Mouse (Mus musculus): Measurements from ENCODE around the gene Mef2a. TPM values are rescaled to one million over a fixed set of nuclear protein-coding genes. Genes with fewer than 3 reads are reported as not detected.
"Not testable (repeated sequence)": the region's sequence is repeated elsewhere in the genome, so short reads cannot be mapped to it uniquely, and the experiment has no call there.

The Mef2a gene
- polyA plus RNA-seq, 1 experiment from 2014 or later, result 31.7 TPM

GRCm38 (mm10) chr7:67296419-67296818 lies 76.2 kb downstream of the Mef2a start:
- H3K27me3 ChIP-seq (replicated peaks), result no peaks in the 10 kb centered on the region
- no peak for ATAC-seq (ENCODE audit: low FRiP score, low read depth)
- no peak overlapping the region for H3K9ac ChIP-seq
- no peak overlapping the region for H3K27ac ChIP-seq
- H3K4me2 ChIP-seq (replicated peaks), result no peak overlapping the region
- H3K4me1 ChIP-seq, result no peaks in the 10 kb centered on the region
- H3K36me3 ChIP-seq, result no peaks in the 10 kb centered on the region
- 89% methylated on average over 1 of the region's 1 CpGs for WGBS
- no peaks in the 10 kb centered on the region for H3K9me3 ChIP-seq
- no peak overlapping the region for H3K4me3 ChIP-seq

GRCm38 (mm10) chr7:67291356-67291755 lies 81.3 kb downstream of the Mef2a start:
- Histone ChIP-seq H3K4me2 (replicated peaks) (no peak overlapping the region), H3K4me3 (no peak overlapping the region), H3K27ac (no peak overlapping the region), H3K4me1 (no peaks in the 10 kb centered on the region), H3K27me3 (replicated peaks) (no peaks in the 10 kb centered on the region), H3K9ac (no peak overlapping the region), H3K36me3 (no peaks in the 10 kb centered on the region), H3K9me3 (no peaks in the 10 kb centered on the region)
- WGBS, result 96% methylated on average over 1 of the region's 1 CpGs
- no peak for ATAC-seq (ENCODE audit: low FRiP score, low read depth)

DNA sequence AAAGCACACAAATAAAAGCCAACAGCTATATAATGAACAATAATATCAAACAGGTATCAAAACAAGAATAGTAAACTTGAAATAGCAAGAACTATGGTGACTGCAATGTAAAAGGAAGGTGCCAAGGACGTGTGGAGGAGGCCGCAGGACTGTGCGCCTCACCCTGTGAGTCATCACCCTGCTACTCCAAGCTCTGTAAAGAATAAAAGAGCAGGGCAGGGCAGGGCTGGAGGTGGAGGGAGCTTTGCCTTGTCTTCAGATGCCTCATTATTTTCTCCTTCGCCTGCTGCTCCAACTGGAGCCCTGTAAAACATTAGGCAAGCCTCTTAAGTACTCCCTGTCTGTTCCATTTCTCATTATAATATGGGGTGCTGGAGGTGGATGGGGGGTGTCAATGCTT lies 85.2 kb downstream of the Mef2a start:
- Histone ChIP-seq H3K36me3 (no peaks in the 10 kb centered on the region), H3K27me3 (replicated peaks) (no peaks in the 10 kb centered on the region), H3K27ac (no peak overlapping the region), H3K4me2 (replicated peaks) (no peak overlapping the region), H3K4me1 (no peaks in the 10 kb centered on the region), H3K9me3 (no peaks in the 10 kb centered on the region), H3K9ac (no peak overlapping the region), H3K4me3 (no peak overlapping the region)
- WGBS, result 89% methylated on average over 4 of the region's 4 CpGs
- no peak for ATAC-seq (ENCODE audit: low FRiP score, low read depth)

DNA sequence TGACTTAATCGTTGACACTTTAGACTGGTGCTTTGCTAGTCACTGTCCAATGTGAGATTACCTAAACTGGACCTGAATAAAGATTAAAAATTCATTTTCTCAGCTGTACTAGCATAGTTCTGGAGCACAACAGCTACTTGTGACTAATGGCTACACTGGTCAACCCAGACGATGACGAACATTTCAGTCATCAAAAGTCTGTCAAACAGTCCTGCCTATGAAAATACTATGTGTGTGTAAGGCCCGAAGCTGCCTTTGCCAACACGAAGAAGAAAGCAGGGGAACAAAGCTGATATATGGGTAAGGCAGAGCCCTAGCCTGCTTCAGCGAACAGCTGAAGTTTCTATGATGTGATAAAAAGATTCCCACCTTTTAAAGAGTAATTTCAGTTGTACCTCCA lies 89.1 kb downstream of the Mef2a start:
- Histone ChIP-seq H3K9me3 (no peaks in the 10 kb centered on the region), H3K4me2 (replicated peaks) (no peak overlapping the region), H3K4me3 (no peak overlapping the region), H3K27ac (no peak overlapping the region), H3K27me3 (replicated peaks) (no peaks in the 10 kb centered on the region), H3K36me3 (no peaks in the 10 kb centered on the region), H3K4me1 (no peaks in the 10 kb centered on the region), H3K9ac (no peak overlapping the region)
- ATAC-seq (ENCODE audit: low FRiP score, low read depth), result no peak
- 93% methylated on average over 6 of the region's 6 CpGs for WGBS

DNA sequence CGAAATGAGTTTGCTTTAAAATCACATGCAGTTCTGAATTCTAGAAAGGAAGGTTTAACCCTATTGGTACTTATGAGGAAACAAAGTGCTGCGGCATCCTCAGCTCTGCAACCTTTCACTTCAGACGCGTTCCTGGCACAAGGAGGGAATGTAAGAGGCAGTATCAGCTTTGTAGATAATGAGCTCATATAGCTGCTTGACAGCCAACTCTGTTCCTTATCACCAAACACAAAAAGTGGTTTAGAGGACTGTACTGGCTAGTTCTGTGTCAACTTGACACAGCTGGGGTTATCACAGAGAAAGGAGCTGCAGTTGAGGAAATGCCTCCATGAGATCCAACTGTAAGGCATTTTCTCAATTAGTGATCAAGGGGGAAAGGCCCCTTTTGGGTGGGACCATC lies 102.2 kb downstream of the Mef2a start:
- H3K27ac ChIP-seq; H3K9me3 ChIP-seq; H3K4me1 ChIP-seq; H3K4me3 ChIP-seq; H3K27me3 ChIP-seq (replicated peaks); ATAC-seq (ENCODE audit: low FRiP score, low read depth); H3K4me2 ChIP-seq (replicated peaks); H3K9ac ChIP-seq; H3K36me3 ChIP-seq: not testable (repeated sequence)
- 90% methylated on average over 4 of the region's 4 CpGs for WGBS

- Histone ChIP-seq H3K9me3 (no peaks in the 10 kb centered on the region), H3K27me3 (replicated peaks) (no peaks in the 10 kb centered on the region), H3K4me1 (no peaks in the 10 kb centered on the region), H3K36me3 (peaks cover 21% of the 10 kb centered on the region), H3K4me3 (no peak overlapping the region), H3K9ac (no peak overlapping the region), H3K27ac (no peak overlapping the region), H3K4me2 (replicated peaks) (no peak overlapping the region)
- ATAC-seq (ENCODE audit: low FRiP score, low read depth), result no peak
- WGBS, result 81% methylated on average over 4 of the region's 4 CpGs
Observed at GRCm38 (mm10) chr7:67259828-67260563, 112.7 kb downstream of the Mef2a start.

DNA sequence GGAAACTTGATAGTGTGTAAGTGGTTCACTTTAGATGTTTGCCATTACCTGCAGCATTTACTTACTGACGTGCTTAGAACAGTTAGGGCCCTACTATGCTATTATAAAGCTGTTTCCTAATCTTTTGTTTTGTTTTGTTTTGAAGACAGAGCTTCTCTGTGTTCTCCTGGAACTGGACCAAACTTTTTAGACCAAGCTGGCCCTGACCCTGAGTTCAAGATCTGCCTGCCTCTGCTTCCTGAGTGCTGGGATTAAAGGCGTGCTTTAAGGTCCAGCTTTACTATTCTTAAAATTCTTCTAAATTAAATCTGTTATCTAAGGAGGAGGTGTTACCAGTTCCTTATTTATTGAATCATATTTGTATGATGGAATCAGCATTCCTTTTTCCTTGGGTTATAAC lies 126.6 kb downstream of the Mef2a start:
- no peak overlapping the region for H3K9ac ChIP-seq
- H3K4me2 ChIP-seq (replicated peaks), result no peak overlapping the region
- no peaks in the 10 kb centered on the region for H3K9me3 ChIP-seq
- H3K36me3 ChIP-seq, result peaks cover 7% of the 10 kb centered on the region; the same call in 1 of the 2 replicates
- 82% methylated on average over 2 of the region's 2 CpGs for WGBS
- no peak overlapping the region for H3K27ac ChIP-seq
- H3K4me3 ChIP-seq, result no peak overlapping the region
- no peak for ATAC-seq (ENCODE audit: low FRiP score, low read depth)
- H3K4me1 ChIP-seq, result no peaks in the 10 kb centered on the region
- H3K27me3 ChIP-seq (replicated peaks), result no peaks in the 10 kb centered on the region

GRCm38 (mm10) chr7:67245255-67245654 lies 127.4 kb downstream of the Mef2a start:
- Histone ChIP-seq H3K4me1 (no peaks in the 10 kb centered on the region), H3K4me2 (replicated peaks) (no peak overlapping the region), H3K36me3 (peaks cover 7% of the 10 kb centered on the region; the same call in 1 of the 2 replicates), H3K27ac (no peak overlapping the region), H3K9ac (no peak overlapping the region), H3K4me3 (no peak overlapping the region), H3K27me3 (replicated peaks) (no peaks in the 10 kb centered on the region), H3K9me3 (no peaks in the 10 kb centered on the region)
- no peak for ATAC-seq (ENCODE audit: low FRiP score, low read depth)
- WGBS, result 90% methylated on average over 1 of the region's 1 CpGs

- H3K9me3 ChIP-seq, result no peaks in the 10 kb centered on the region
- no peaks in the 10 kb centered on the region for H3K27me3 ChIP-seq (replicated peaks)
- no peaks in the 10 kb centered on the region for H3K4me1 ChIP-seq
- H3K27ac ChIP-seq, result no peak overlapping the region
- H3K4me3 ChIP-seq, result no peak overlapping the region
- H3K36me3 ChIP-seq, result peaks cover 13% of the 10 kb centered on the region
- H3K9ac ChIP-seq, result no peak overlapping the region
- WGBS, result 83% methylated on average over 4 of the region's 4 CpGs
- ATAC-seq (ENCODE audit: low FRiP score, low read depth), result no peak
- H3K4me2 ChIP-seq (replicated peaks), result no peak overlapping the region
Observed at GRCm38 (mm10) chr7:67243894-67244282, 128.8 kb downstream of the Mef2a start.

DNA sequence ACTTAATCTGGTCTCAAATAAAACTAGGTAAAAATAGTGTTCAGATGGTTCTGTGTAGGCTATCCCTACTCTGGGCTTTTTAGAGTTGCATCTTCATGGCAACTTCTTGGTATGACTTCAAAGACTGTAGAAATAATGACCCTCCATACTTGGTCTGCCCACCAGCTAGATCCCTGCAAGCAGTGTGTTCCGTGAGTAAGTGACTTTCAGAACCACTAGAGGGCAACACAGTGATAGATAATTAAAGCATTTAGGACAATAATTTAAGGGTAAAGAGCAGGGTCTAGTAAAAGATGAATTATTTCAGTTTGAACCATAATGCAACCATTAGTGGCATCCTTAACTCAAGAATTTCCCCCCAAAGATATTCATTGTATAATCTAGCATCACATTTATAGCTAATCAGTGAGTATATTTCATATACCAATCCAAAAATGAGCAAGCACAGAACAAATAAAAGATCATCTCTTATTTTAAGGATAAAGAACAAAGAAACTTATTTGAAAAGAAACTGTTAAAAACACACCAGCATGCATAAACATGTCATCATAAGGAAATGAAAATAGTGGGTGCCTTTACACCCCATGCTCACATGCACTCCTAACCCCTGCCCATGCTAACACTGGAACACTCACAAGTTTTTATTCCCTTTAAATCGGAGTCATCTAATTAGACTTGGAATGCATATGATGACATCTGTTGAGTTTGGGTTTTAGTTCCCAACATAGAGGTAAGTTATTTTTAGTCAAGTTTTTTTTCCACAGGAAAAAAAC lies 129.4 kb downstream of the Mef2a start:
- Histone ChIP-seq H3K27ac (no peak overlapping the region), H3K4me3 (no peak overlapping the region), H3K36me3 (peaks cover 17% of the 10 kb centered on the region), H3K4me1 (no peaks in the 10 kb centered on the region), H3K27me3 (replicated peaks) (no peaks in the 10 kb centered on the region), H3K4me2 (replicated peaks) (no peak overlapping the region), H3K9me3 (no peaks in the 10 kb centered on the region), H3K9ac (no peak overlapping the region)
- 62% methylated on average over 2 of the region's 2 CpGs for WGBS
- ATAC-seq (ENCODE audit: low FRiP score, low read depth), result no peak

GRCm38 (mm10) chr7:67241969-67242368 lies 130.7 kb downstream of the Mef2a start:
- no peak for ATAC-seq (ENCODE audit: low FRiP score, low read depth)
- no peak overlapping the region for H3K27ac ChIP-seq
- 91% methylated on average over 3 of the region's 3 CpGs for WGBS
- H3K27me3 ChIP-seq (replicated peaks), result no peaks in the 10 kb centered on the region
- H3K4me2 ChIP-seq (replicated peaks), result no peak overlapping the region
- H3K9me3 ChIP-seq, result no peaks in the 10 kb centered on the region
- no peak overlapping the region for H3K4me3 ChIP-seq
- peaks cover 17% of the 10 kb centered on the region for H3K36me3 ChIP-seq
- no peaks in the 10 kb centered on the region for H3K4me1 ChIP-seq
- no peak overlapping the region for H3K9ac ChIP-seq

DNA sequence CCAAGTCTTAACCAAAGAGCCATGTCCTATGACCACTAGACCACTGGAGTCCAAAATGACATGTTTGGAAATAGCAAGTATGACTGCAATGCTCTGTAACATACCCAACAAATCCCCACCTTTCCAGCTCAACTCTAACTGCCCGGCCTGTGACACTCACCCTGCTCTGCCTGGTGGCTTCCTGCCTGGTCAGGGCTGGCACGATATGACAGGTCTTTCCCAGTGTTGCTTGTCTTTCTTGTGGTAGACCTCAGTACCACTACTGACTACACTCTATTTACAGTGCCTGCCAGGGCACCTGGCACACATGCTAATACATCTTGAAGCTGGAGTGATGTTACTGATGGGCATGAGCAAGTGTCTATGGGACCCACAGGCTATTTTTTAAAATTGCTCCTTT lies 134.9 kb downstream of the Mef2a start:
- no peak for ATAC-seq (ENCODE audit: low FRiP score, low read depth)
- no peak overlapping the region for H3K9ac ChIP-seq
- WGBS, result 86% methylated on average over 2 of the region's 2 CpGs

GRCm38 (mm10) chr7:67236351-67236750 lies 136.3 kb downstream of the Mef2a start:
- Histone ChIP-seq H3K27me3 (replicated peaks) (no peaks in the 10 kb centered on the region), H3K9ac (no peak overlapping the region), H3K27ac (no peak overlapping the region), H3K36me3 (peaks cover 53% of the 10 kb centered on the region), H3K4me1 (no peaks in the 10 kb centered on the region), H3K9me3 (no peaks in the 10 kb centered on the region), H3K4me3 (no peak overlapping the region), H3K4me2 (replicated peaks) (no peak overlapping the region)
- WGBS, result 92% methylated on average over 2 of the region's 2 CpGs
- no peak for ATAC-seq (ENCODE audit: low FRiP score, low read depth)

More for the DNA sequence above, 134.9 kb downstream of the Mef2a start:
- no peaks in the 10 kb centered on the region for H3K4me1 ChIP-seq
- no peaks in the 10 kb centered on the region for H3K9me3 ChIP-seq
- H3K27me3 ChIP-seq (replicated peaks), result no peaks in the 10 kb centered on the region
- H3K27ac ChIP-seq, result no peak overlapping the region
- H3K36me3 ChIP-seq, result peaks cover 42% of the 10 kb centered on the region
- no peak overlapping the region for H3K4me3 ChIP-seq
- H3K4me2 ChIP-seq (replicated peaks), result no peak overlapping the region
